Mouse (Mus musculus) layer of hippocampus, adult 18-20 months (tissue): ENCODE data around the gene Ankrd33b. TPM values are rescaled to one million over a fixed set of nuclear protein-coding genes. Genes with fewer than 3 reads are reported as not detected.

ENCODE experiments used
- DNase-seq, 2 experiments: peaks; one replicate each; pipeline ENCODE4 v3.0.0; 2022; ENCODE audit warnings: low spot score in 2 of 2
- total RNA-seq, 2 experiments: library from RNA; stranded (reverse); gene quantifications; 2 replicates each; pipeline ENCODE4 v1.2.3; 2021

The Ankrd33b gene
- total RNA-seq, 2 experiments from 2014 or later = 61.6 to 66.7 TPM

GRCm38 (mm10) chr15:31244696-31245445, 122.7 kb downstream of the Ankrd33b start:
- no peak for DNase-seq

GRCm38 (mm10) chr15:31243260-31243659, 124.3 kb downstream of the Ankrd33b start:
- DNase-seq = no peak

Other genes starting within 250 kb of the Ankrd33b start
- gene Dap, start 143.4 kb downstream of the Ankrd33b start, total RNA-seq = 1 to 10 TPM; 7.5 to 8.5 TPM
- 1 to 10 TPM in 1 of 2 experiments, under 1 TPM in 1; 0.57 to 1.1 TPM for gene Ropn1l, start 86.0 kb upstream of the Ankrd33b start, total RNA-seq
- gene March6, start 163.3 kb upstream of the Ankrd33b start, total RNA-seq = 100 to 1,000 TPM; 189 to 191 TPM
- gene Cmbl, start 197.7 kb upstream of the Ankrd33b start, total RNA-seq = 10 to 100 TPM; 14.3 to 17.7 TPM
- gene Cct5, start 234.1 kb upstream of the Ankrd33b start, total RNA-seq = 100 to 1,000 TPM; 240 to 245 TPM
- 10 to 100 TPM; 12.5 to 12.6 TPM for gene Fam173b, start 234.1 kb upstream of the Ankrd33b start, total RNA-seq